Mouse (Mus musculus): ENCODE results near the gene 1700016C15Rik.

Gene 1700016C15Rik

GRCm38 (mm10) chr1:177717057-177717835 is 12.4 kb upstream of the 1700016C15Rik start:
- no peak for DNase-seq

- no peak for DNase-seq
These were observed 11.1 kb upstream of the 1700016C15Rik start for GRCm38 (mm10) chr1:177718340-177719028.

GRCm38 (mm10) chr1:177719029-177719427 is 10.6 kb upstream of the 1700016C15Rik start:
- DNase-seq: no peak

DNA sequence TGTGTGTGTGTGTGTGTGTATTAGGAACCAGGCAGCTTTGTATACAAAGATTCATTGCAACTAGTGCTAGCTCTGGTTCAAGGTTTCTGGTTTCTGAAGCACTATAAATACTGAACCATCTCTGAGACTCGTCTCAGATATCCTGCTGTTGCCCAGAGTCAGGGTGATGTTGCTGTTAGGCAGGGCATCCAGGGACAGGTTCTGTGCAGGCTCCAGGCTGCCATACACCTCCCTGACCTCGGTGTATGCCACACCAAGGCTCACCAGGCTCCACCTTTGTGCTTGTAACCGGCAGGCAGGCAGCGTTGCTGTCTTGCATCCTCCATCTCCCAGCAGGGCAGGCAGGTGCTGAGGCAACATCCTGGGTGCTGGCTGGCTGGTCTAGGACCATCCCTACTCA is 5.8 kb upstream of the 1700016C15Rik start:
- DNase-seq: no peak

GRCm38 (mm10) chr1:177726870-177727269 is 2.7 kb upstream of the 1700016C15Rik start:
- DNase-seq: no peak

DNA sequence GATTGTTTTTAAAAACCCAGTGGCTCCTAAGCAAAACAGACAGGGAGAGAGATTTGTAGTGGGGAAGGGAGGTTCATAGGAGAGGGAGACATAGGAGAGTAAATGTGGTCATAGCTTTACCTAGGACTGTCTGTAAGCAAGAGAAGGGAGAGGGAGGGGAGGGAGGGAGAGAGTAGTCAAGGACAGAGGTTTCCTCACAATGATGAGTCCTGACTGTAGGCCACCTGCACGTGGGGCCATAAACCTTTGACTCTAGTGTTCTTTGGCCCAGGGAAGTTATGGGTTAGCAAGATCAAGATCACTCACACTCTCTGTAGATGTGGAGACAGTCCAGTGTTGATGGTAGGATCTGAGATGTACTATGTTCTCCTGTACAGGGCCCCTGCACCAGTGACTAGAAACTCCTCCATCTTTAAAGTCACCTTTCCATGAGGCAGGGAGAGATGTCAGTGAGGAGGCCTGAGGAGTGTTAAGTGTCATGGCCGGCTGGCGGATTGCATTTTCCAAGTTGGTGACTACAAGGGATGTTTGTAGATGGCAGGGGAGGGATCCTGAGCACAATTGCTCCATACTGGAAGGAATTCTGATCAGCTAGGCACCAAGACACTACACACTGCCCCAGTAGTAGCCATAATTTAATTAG is 1.6 kb upstream of the 1700016C15Rik start:
- no peak for DNase-seq

DNA sequence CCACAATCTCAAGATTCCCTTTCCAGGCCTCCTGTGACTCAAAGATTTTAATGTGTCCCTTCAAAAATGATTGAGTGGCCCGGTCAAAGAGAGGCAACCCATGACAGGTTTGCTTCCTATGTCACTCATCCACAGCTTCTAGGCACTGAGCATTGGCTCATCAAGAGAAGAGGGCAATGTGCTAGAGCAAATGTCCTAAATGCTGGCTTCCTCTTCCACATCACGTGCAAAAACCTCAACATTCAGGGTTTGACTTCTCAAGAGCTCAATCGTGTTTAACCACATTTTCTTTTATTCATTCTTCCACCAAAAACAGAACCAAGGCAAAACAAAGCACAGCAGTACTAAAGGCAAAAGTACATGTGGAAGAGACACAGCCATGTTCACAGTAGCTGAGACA is 2.4 kb downstream of the 1700016C15Rik start:
- no peak for DNase-seq

- DNase-seq: no peak
These were observed 8.0 kb downstream of the 1700016C15Rik start for GRCm38 (mm10) chr1:177737505-177738105.

DNA sequence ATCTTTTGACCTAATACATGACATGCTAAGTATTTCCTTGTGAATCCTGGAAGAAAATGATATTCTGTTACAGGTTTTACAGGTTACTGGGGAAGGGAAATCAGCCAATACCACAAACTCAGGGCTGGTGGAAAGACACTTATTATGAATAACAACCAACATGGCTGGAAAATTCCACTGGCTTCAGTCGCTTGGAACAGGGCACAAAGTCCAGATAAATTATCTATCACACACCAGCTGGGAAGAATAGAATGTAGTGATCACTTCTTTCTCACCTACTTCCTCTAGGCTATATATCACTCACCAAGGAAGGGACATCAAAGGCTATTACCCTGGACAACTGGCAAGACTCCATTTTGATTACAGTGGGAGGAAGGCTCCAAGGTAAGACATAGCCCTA is 11.1 kb downstream of the 1700016C15Rik start:
- no peak for DNase-seq

- DNase-seq: no peak
These were observed 12.5 kb downstream of the 1700016C15Rik start for GRCm38 (mm10) chr1:177742119-177742518.

GRCm38 (mm10) chr1:177744521-177745325 is 15.1 kb downstream of the 1700016C15Rik start:
- DNase-seq: no peak

- DNase-seq: no peak
These were observed 18.4 kb downstream of the 1700016C15Rik start for GRCm38 (mm10) chr1:177747869-177748540.

GRCm38 (mm10) chr1:177753496-177753895 is 23.9 kb downstream of the 1700016C15Rik start:
- DNase-seq: no peak

GRCm38 (mm10) chr1:177757249-177757648 is 27.6 kb downstream of the 1700016C15Rik start:
- no peak for DNase-seq

DNA sequence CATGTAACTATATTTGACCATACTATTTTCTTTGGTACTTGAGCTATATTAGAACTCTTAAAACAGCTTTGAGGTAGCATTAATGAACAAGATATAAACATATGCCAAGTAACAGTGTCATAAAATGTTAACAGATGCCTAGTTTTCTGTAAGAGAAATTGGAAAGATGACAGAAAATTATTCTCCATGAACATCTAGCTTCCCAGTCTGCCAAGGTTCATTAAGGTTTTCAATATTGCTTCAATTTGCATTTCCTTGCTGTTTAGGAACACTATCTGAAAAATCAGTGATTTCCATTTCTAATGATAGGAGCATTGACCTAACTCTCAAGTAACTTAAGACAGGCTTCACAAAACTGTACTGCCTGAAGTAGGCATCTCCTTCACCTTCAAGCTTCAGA is 39.3 kb downstream of the 1700016C15Rik start:
- no peak for DNase-seq

DNA sequence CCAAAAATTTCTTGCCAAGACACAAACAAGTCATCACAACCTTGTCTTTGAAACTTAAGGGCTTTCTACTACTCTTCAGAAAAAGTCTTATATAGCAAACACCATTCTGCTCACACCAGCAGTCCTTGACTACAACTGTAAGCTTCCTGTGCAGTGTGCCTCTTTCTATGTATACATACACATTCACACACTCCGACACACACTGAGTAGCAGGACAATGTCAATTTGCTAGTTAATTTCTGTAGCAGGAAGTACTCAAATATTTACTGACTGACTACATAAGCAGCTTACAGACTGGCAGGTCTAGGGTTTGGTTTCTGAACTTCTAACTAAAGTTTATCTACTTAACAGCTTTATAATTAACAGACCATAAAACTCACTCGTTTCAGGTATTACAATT is 47.8 kb downstream of the 1700016C15Rik start:
- DNase-seq: no peak

GRCm38 (mm10) chr1:177792835-177793234 is 63.2 kb downstream of the 1700016C15Rik start:
- DNase-seq: no peak

- peak; percentile 3 for DNase-seq
These were observed 65.3 kb downstream of the 1700016C15Rik start for GRCm38 (mm10) chr1:177794866-177795265.

- peak; percentile 51 for DNase-seq
These were observed 66.0 kb downstream of the 1700016C15Rik start for GRCm38 (mm10) chr1:177795421-177796192.

DNA sequence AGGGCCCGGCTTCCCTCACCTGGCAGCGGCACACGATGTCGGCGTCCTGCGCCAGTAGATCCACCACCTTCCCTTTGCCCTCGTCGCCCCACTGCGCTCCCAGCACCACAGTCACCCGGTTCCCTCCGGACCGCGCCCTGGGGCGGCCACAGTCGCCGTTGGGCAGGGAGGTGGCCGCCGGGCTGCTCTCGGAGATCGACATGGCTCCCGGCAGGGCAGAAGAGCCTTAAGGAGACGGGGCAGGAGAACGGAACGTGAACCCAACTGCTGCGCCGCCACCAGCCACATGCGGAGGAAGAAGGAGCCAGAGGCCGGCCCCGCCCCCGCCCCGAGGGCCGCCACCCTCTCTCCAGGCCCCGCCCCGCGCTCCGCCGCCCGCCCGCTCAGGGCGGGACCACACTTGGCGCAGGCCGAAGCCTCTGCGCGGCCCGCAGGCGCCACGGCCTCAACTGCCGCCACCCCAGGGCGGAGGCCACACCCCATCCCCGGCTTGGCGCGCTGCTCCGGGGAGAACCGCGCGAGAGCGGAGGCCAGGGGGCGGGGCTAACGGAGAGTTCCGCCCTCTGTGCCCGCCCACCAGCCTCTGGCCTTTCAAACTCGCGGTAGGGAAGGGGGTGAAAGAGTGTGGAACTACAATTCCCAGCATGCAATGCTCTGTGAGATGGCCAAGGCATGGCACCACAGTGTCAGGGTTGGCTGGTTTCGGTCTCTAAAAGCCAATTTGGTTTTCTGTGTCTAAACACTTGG is 66.8 kb downstream of the 1700016C15Rik start, which contains the start of gene Adss:
Gene Adss (minus strand): TSS at position 319 of the 747 bp plus-strand sequence.
- DNase-seq: peak; percentile 99

Data from lung, postnatal 10 days (tissue).